Mouse (Mus musculus): ENCODE results near the gene Lca5. TPM values are rescaled to one million over a fixed set of nuclear protein-coding genes. Genes with fewer than 3 reads are reported as not detected.

Lca5 gene
- polyA plus RNA-seq (2012; ENCODE audit: low replicate concordance): 1.2 and 1.4 TPM in 2 replicates

DNA sequence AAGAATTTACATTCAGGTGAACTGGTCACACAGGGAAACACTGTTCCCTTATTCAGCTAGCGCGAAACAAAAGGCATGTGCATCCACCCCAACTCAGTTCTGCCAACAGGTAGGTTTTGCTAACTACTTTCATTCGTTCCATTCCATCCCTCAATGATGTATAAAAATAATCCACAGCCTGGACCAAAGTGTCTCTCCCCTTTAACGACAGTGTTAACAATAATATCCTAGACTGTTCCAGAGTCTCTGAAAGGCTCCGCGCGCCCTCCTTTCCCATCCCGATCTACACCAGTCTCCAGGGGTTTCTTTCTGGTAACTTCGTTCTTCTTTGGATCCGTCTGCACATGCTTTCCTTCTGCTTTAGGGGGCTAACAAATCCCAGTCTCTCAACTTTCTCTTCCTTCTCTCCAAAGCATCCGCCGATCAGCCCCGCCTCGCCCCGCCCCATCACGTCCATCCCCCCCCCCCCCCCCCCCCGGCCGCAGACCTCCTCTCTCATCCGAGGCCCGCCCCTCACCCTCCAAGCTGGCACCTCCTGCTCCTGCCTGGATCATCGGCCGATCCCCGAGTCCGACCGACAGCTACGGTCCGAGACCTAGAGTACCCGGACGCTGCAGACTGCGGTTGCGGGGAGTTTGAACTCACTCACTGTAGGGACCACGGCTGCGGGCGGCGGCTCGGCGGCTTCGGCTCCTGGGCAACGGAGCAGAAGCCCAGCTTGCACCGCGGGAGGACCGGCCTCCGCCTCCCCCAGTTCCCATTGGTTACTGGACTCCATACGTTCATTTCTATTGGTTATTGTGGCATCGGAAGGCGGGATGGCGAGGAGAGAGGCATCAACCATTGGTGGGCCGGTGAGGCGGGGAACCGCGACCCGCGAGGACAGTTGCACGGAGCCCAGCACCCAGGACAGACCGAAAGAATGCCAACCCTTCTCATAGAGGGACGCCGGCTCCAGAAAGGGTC, at the start of gene Lca5:
TSS of gene Lca5 (minus strand) at position 736 of the 966 bp plus-strand sequence.

Other genes with a start within 250 kb of the Lca5 start
- gene Sh3bgrl2, start 107.2 kb upstream of the Lca5 start, polyA plus RNA-seq (2012; ENCODE audit: low replicate concordance): 0.18 and 0.63 TPM in 2 replicates

Data from hematopoietic multipotent progenitor cell, adult 10-12 weeks (in vitro differentiated cells).